In the genomic region with DNA sequence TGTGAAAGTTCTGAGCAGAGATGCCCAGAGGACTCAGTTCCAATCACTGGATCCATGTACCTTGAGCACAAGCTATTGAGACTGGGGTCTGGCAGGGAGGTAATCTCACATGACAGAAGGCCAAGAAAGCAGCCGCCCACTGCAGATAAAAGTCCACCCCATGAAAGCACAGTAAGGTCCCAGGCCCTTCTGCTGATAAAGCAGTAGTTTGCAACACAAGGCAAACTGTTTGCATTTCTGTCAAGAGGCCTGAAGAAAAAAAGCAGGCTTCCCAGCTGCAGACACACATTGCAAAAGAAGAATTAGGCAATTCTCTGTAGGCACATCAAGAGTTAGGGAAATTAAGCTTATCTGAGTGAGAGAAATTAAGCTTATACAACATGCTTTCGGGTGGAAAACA, we compare ENCODE assay signal across 9 mouse cellular contexts. TPM values are rescaled to one million over a fixed set of nuclear protein-coding genes. Genes with fewer than 3 reads are reported as not detected.
DNase-seq lines count a peak whose midpoint lies in the region; ATAC-seq and TF ChIP-seq lines count a peak whose summit lies in the region.
"Had no signal": no experiment of that assay in that cellular context is flagged by ENCODE, and none has a peak within 500 bp of the region (broad histone marks: within the 10 kb centered on the region; RNA-seq: fewer than 3 reads in every experiment).

No protein-coding gene starts in this region.

- peaks cover 22% of the 10 kb centered on the region for H3K4me1 ChIP-seq in heart, adult 2 months (ENCODE audit: control insufficient read depth, insufficient read depth, low read length)
- peaks cover 89% of the 10 kb centered on the region for H3K4me1 ChIP-seq in G1E (ENCODE audit: insufficient read depth, low read depth, low read length)
- H3K4me1 ChIP-seq in embryonic facial prominence, embryonic 14.5 days (ENCODE audit: control insufficient read depth, insufficient read depth, low read length): peaks cover 7% of the 10 kb centered on the region; the same call in 1 of the 2 replicates
- peaks cover 31% of the 10 kb centered on the region for H3K4me1 ChIP-seq in lung, embryonic 16.5 days (replicated peaks; ENCODE audit: control insufficient read depth, insufficient read depth, low read length)

- DNase-seq in heart, adult 2 months: peak in 1 of 2 experiments; percentile 48
- DNase-seq in heart, postnatal 25 days (ENCODE audit: low spot score): no peak
- peak; percentile 28 for DNase-seq in G1E (ENCODE audit: low spot score)
- DNase-seq in embryonic facial prominence, embryonic 14.5 days (ENCODE audit: low spot score): no peak
- DNase-seq in left cerebral cortex, postnatal 36 days (ENCODE audit: low spot score in 2 of 2): no peak
- no peak for DNase-seq in layer of hippocampus, postnatal 25 days (ENCODE audit: extremely low spot score in 1 of 2, low spot score in 1 of 2)
- DNase-seq in kidney, postnatal 36 days: no peak

- H3K9me3 ChIP-seq in G1E (replicated peaks): no peaks in the 10 kb centered on the region
- no peaks in the 10 kb centered on the region for H3K9me3 ChIP-seq in embryonic facial prominence, embryonic 14.5 days (ENCODE audit: control insufficient read depth, low read length)
- H3K9me3 ChIP-seq in lung, embryonic 16.5 days (ENCODE audit: control insufficient read depth, low read length): no peaks in the 10 kb centered on the region
- H3K9me3 ChIP-seq: neural tube, embryonic 12.5 days had no signal

- H3K27me3 ChIP-seq in heart, adult 2 months (ENCODE audit: control insufficient read depth, insufficient read depth, low read length): no peaks in the 10 kb centered on the region
- no peaks in the 10 kb centered on the region for H3K27me3 ChIP-seq in G1E (ENCODE audit: insufficient read depth, low read length)
- no peaks in the 10 kb centered on the region for H3K27me3 ChIP-seq in embryonic facial prominence, embryonic 14.5 days (replicated peaks; ENCODE audit: control insufficient read depth, insufficient read depth, low read length)
- H3K27me3 ChIP-seq in lung, embryonic 16.5 days (ENCODE audit: control insufficient read depth, insufficient read depth, low read depth, low read length): no peaks in the 10 kb centered on the region
- H3K27me3 ChIP-seq: neural tube, embryonic 12.5 days had no signal

- no peak for TF ChIP-seq EP300 in heart, adult 2 months (IDR thresholded peaks at IDR 0.05; ENCODE audit: insufficient read depth, low read depth, low read length)

- no peak overlapping the region for H3K4me3 ChIP-seq in heart, adult 2 months
- no peak overlapping the region; the same call in 1 of the 2 replicates for H3K4me3 ChIP-seq in G1E (ENCODE audit: low read depth, low read length)
- H3K4me3 ChIP-seq in embryonic facial prominence, embryonic 14.5 days (ENCODE audit: low read depth, low read length): no peak overlapping the region
- no peak overlapping the region for H3K4me3 ChIP-seq in lung, embryonic 16.5 days (ENCODE audit: low read length)
- H3K4me3 ChIP-seq: neural tube, embryonic 12.5 days had no signal

- H3K79me2 ChIP-seq in heart, adult 2 months (replicated peaks; ENCODE audit: control insufficient read depth, insufficient read depth, low read length): no peaks in the 10 kb centered on the region

- no peak overlapping the region for H3K9ac ChIP-seq in heart, adult 2 months (ENCODE audit: low read depth, low read length)
- no peak overlapping the region for H3K9ac ChIP-seq in embryonic facial prominence, embryonic 14.5 days (ENCODE audit: low read depth, low read length)
- H3K9ac ChIP-seq in lung, embryonic 16.5 days (ENCODE audit: low read length): no peak overlapping the region
- H3K9ac ChIP-seq: neural tube, embryonic 12.5 days had no signal

- peak; percentile 62 for ATAC-seq in G1E (ENCODE audit: extremely low read depth, insufficient number of reproducible peaks, low FRiP score, poor library complexity, severe bottlenecking)
- no peak for ATAC-seq in embryonic facial prominence, embryonic 14.5 days (ENCODE audit: low read depth)
- peak; percentile 68 for ATAC-seq in lung, embryonic 16.5 days (ENCODE audit: low read depth)

- peak overlapping the region; percentile 16; the same call in 1 of the 2 replicates for H3K27ac ChIP-seq in heart, adult 2 months
- H3K27ac ChIP-seq in embryonic facial prominence, embryonic 14.5 days (replicated peaks; ENCODE audit: low read depth, low read length): peak overlapping the region; percentile 61
- peak overlapping the region; percentile 92 for H3K27ac ChIP-seq in lung, embryonic 16.5 days (ENCODE audit: low read length)
- H3K27ac ChIP-seq: neural tube, embryonic 12.5 days had no signal

- H3K36me3 ChIP-seq in heart, adult 2 months (ENCODE audit: control insufficient read depth, insufficient read depth, low read length): peaks cover 29% of the 10 kb centered on the region
- H3K36me3 ChIP-seq in G1E (replicated peaks): peaks cover 64% of the 10 kb centered on the region
- H3K36me3 ChIP-seq in embryonic facial prominence, embryonic 14.5 days (ENCODE audit: control insufficient read depth, insufficient read depth, low read length): peaks cover 25% of the 10 kb centered on the region
- peaks cover 5% of the 10 kb centered on the region; the same call in 1 of the 2 replicates for H3K36me3 ChIP-seq in lung, embryonic 16.5 days (ENCODE audit: control insufficient read depth, insufficient read depth, low read length)

- intact Hi-C loops in heart, adult 2 months (cut with DNase I): no loop called here
- intact Hi-C loops in heart, postnatal 25 days (cut with DNase I): no loop called here
- intact Hi-C loops in left cerebral cortex, postnatal 36 days (cut with DNase I): no loop called here

- H3K4me2 ChIP-seq in embryonic facial prominence, embryonic 14.5 days (ENCODE audit: low read depth, low read length): no peak overlapping the region
- no peak overlapping the region for H3K4me2 ChIP-seq in lung, embryonic 16.5 days (ENCODE audit: low read depth, low read length)
- H3K4me2 ChIP-seq: neural tube, embryonic 12.5 days had no signal

- no peak for TF ChIP-seq POLR2A in heart, adult 2 months (IDR thresholded peaks at IDR 0.05; ENCODE audit: insufficient read depth, low read depth, low read length)

- 62% methylated on average over 2 of the region's 2 CpGs for WGBS in heart, adult 2 months
- 58% methylated on average over 2 of the region's 2 CpGs for WGBS in embryonic facial prominence, embryonic 14.5 days
- 22% methylated on average over 2 of the region's 2 CpGs for WGBS in lung, embryonic 16.5 days

- no peak for TF ChIP-seq CTCF in heart, adult 2 months (IDR thresholded peaks at IDR 0.05)
- TF ChIP-seq CTCF in G1E (IDR thresholded peaks at IDR 0.05; ENCODE audit: low read depth, low read length): no peak

RNA-seq across cellular contexts. Expression of a gene that starts 54.6 kb away (rescaled TPM):
- total RNA-seq in heart, adult 2 months (2021): 10 to 100 TPM; 23.3 to 23.8 TPM
- polyA plus RNA-seq in heart, adult 2 months (2012; rRNA removed): 16.5 and 16.8 TPM in 2 replicates
- 10 to 100 TPM; 22.8 to 26.2 TPM for total RNA-seq in heart, postnatal 25 days (2021)
- total RNA-seq in G1E (2014; fragmentation: Nextera tagmentation) (87.4 and 89.5 TPM in 2 replicates), G1E (2017) (41.9 and 54.9 TPM in 2 replicates)
- 35.3 and 35.5 TPM in 2 replicates for polyA plus RNA-seq in G1E (2012)
- polyA plus RNA-seq in embryonic facial prominence, embryonic 14.5 days (2014; fragmentation: Nextera tagmentation; extraction: Ambion mirVana): 33.1 and 34.0 TPM in 2 replicates
- polyA plus RNA-seq in lung, embryonic 16.5 days (2015; fragmentation: Nextera tagmentation; extraction: Ambion mirVana): 35.0 and 35.9 TPM in 2 replicates
- total RNA-seq in left cerebral cortex, postnatal 36 days (2021): 10 to 100 TPM; 37.4 to 45.4 TPM
- total RNA-seq in layer of hippocampus, postnatal 25 days (2021): 10 to 100 TPM; 46.6 to 47.5 TPM

Comparison
In these comparisons a context has a peak if more than half of its experiments do, and no peak if none do; other contexts are left out.
1. H3K27ac ChIP-seq: peak in every context shown above with its lines; median percentile 92 in lung, embryonic 16.5 days; 61 in embryonic facial prominence, embryonic 14.5 days; 16 in heart, adult 2 months.